Mouse (Mus musculus): ENCODE measurements around the gene Slc7a15. TPM values are rescaled to one million over a fixed set of nuclear protein-coding genes. Genes with fewer than 3 reads are reported as not detected.

Gene Slc7a15
- total RNA-seq, 2 experiments from 2014 or later: not detected

- DNase-seq (ENCODE audit: low spot score in 2 of 2): peak; percentile 52 to 64
- intact Hi-C loops (cut with DNase I): no loop called here
Measured at GRCm38 (mm10) chr12:8495881-8496678, 102.8 kb downstream of the Slc7a15 start.

DNA sequence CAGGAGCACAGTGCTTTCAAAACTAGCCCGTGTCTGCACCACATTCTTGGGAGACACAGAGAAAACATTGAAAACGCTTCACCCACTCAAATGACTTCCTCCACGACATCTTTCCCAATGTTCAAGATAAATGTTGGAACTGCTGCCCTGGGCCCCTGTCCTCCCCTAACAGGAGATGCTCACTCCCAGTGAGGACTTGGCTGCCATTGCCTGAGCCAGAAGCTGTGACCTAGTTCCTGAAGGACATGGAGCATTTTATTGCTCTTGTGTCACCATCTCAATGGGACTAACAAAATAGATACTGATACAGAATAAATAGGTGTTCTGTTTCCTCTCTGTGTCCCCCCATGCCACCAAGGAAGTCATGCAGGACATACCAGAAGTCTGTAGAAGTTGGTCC, 104.2 kb downstream of the Slc7a15 start:
- intact Hi-C loops (cut with DNase I): no loop called here
- no peak for DNase-seq (ENCODE audit: low spot score in 2 of 2)

- intact Hi-C loops (cut with DNase I): no loop called here
- DNase-seq (ENCODE audit: low spot score in 2 of 2): no peak
Measured at GRCm38 (mm10) chr12:8493386-8493785, 105.5 kb downstream of the Slc7a15 start.

DNA sequence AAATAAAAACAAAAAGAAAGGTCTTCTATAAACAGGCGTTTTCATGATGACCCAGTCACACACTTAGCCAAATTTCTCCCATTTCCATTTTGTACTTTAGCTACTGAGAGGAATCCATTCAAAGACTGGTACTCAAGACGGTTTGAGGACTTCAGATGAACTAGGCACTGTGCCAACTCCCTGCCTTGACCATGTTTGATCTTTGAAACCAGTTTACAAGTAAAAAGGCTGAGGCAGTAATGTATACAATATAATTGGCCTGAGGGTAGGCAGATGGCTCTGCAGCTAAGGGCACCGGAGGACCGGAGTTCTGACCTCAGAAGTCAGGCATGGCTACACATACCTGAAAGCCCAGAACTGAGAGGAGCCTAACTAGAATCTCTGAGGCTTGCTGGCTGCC, 109.8 kb downstream of the Slc7a15 start:
- intact Hi-C loops (cut with DNase I): no loop called here
- no peak for DNase-seq (ENCODE audit: low spot score in 2 of 2)

GRCm38 (mm10) chr12:8488652-8488980, 110.2 kb downstream of the Slc7a15 start:
- intact Hi-C loops (cut with DNase I): no loop called here
- DNase-seq (ENCODE audit: low spot score in 2 of 2): no peak

DNA sequence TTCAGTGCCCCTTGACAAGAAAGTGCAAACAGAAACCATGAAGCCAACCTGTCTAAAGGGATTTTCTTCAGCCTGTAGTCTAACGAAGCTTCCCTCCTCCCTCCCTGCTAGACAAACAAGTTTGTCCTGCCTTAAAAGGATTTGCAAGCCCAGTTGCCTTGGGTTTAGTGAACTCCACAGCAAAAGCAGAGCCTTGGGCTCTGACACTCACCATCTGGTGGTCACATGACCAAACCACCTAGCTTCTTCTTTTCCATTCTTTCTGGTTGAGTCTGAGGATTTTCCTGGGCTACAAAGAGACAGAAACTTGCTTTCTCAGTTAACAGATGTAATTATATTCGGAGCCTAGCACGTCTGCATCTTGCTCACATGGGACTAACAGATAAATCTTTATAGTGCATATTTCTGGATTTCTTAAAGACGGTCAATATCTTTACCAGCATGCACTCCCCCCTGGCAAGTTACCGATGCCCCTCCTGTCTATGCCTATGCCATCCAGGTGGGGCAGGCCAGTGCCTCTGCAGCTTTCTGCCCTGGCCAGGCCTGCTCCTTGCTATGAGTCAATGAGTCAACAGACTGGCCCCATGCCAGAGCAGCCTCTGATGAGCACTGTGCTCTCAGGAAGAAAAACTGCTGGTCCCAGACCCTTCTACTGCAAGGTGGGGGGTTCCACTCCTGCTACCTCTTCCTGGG, 110.8 kb downstream of the Slc7a15 start:
- DNase-seq (ENCODE audit: low spot score in 2 of 2): peak in 1 of 2 experiments; percentile 19
- intact Hi-C loops (cut with DNase I): no loop called here

DNA sequence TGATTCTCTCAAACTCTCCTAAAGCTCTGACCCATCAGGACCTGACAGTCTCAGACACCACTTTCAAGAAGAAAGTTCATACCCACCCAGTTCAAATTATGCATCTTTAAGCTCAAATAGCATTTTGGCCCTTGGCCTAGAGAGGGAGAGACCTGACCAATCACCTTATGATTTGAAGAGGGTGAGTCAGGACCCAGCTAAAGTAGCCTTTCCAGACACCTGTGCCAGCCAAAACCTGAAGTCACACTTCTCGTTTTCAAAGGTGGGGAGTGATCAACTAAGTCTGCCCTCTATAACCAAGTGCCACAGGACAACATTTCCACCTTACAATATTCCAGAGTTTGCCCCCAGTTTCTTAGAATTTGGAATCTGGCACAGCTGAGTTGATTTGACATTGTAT, 111.6 kb downstream of the Slc7a15 start:
- intact Hi-C loops (cut with DNase I): no loop called here
- no peak for DNase-seq (ENCODE audit: low spot score in 2 of 2)

GRCm38 (mm10) chr12:8485247-8485646, 113.6 kb downstream of the Slc7a15 start:
- intact Hi-C loops (cut with DNase I): no loop called here
- DNase-seq (ENCODE audit: low spot score in 2 of 2): peak in 1 of 2 experiments; percentile 62

- intact Hi-C loops (cut with DNase I): no loop called here
- DNase-seq (ENCODE audit: low spot score in 2 of 2): no peak
Measured at GRCm38 (mm10) chr12:8482169-8482568, 116.7 kb downstream of the Slc7a15 start.

Other genes starting within 250 kb of the Slc7a15 start
- 100 to 1,000 TPM; 274 to 298 TPM for gene Rhob, start 99.1 kb downstream of the Slc7a15 start, total RNA-seq (2021)
- 100 to 1,000 TPM; 185 to 203 TPM for gene Pum2, start 75.1 kb upstream of the Slc7a15 start, total RNA-seq (2021)
- 1 to 10 TPM; 1.3 to 1.6 TPM for gene Sdc1, start 172.3 kb upstream of the Slc7a15 start, total RNA-seq (2021)